Mouse (Mus musculus) neural tube, embryonic 15.5 days (tissue): ENCODE measurements around the gene Ank2. TPM values are rescaled to one million over a fixed set of nuclear protein-coding genes. Genes with fewer than 3 reads are reported as not detected.

Experiments
- ATAC-seq: fragments of 200-750 bp; cut with Nextera tagmentation; 2 replicates; pipeline ENCODE4 v1.8.0; 2017; ENCODE audit warnings: mild to moderate bottlenecking, moderate TSS enrichment, moderate library complexity; ENCODE audit not compliant: low FRiP score
- H3K27ac ChIP-seq: fragments of 300-500 bp; sonication (generic); replicated peaks from 2 replicates; pipeline ENCODE4 v1.5.1; 2015; ENCODE audit warnings: mild to moderate bottlenecking, inconsistent platforms
- H3K27me3 ChIP-seq: fragments of 300-500 bp; sonication (generic); replicated peaks from 2 replicates; pipeline ENCODE4 v1.6.1; 2015; ENCODE audit warnings: inconsistent platforms
- H3K36me3 ChIP-seq: fragments of 300-500 bp; sonication (generic); 2 replicates; pipeline ENCODE4 v1.6.1; 2015; ENCODE audit warnings: inconsistent platforms
- H3K4me1 ChIP-seq: fragments of 300-500 bp; sonication (generic); 2 replicates; pipeline ENCODE4 v1.6.1; 2015; ENCODE audit warnings: inconsistent platforms
- H3K4me2 ChIP-seq: fragments of 300-500 bp; sonication (generic); 2 replicates; pipeline ENCODE4 v1.6.1; 2015; ENCODE audit warnings: inconsistent platforms, mild to moderate bottlenecking, moderate library complexity
- H3K4me3 ChIP-seq: fragments of 300-500 bp; sonication (generic); replicated peaks from 2 replicates; pipeline ENCODE4 v1.5.1; 2015; ENCODE audit warnings: mild to moderate bottlenecking, inconsistent platforms
- H3K9ac ChIP-seq: fragments of 300-500 bp; sonication (generic); replicated peaks from 2 replicates; pipeline ENCODE4 v1.6.1; 2015; ENCODE audit warnings: mild to moderate bottlenecking, inconsistent platforms
- H3K9me3 ChIP-seq: fragments of 300-500 bp; sonication (generic); replicated peaks from 2 replicates; pipeline ENCODE4 v1.6.1; 2016; ENCODE audit warnings: inconsistent platforms
- WGBS: fragments of 180-500 bp; shearing (Covaris S2); methylation state at CpG from one replicate; pipeline ENCODE4 v1.1.7; 2015; ENCODE audit warnings: mixed read lengths; 5-methylcytosine and 5-hydroxymethylcytosine counted together
- polyA plus RNA-seq: library from polyadenylated mRNA; unstranded; fragments of >200 nt; fragmentation: Nextera tagmentation; extraction: Ambion mirVana; gene quantifications from 2 replicates; pipeline ENCODE4 v1.2.1, GENCODE M21; 2015

Ank2 gene
- polyA plus RNA-seq, 1 experiment from 2014 or later = 166 TPM

GRCm38 (mm10) chr3:127153861-127154260 is 345.3 kb downstream of the Ank2 start:
- 73% methylated on average over 3 of the region's 3 CpGs for WGBS
- no peaks in the 10 kb centered on the region for H3K27me3 ChIP-seq
- H3K9ac ChIP-seq = no peak overlapping the region
- ATAC-seq = no peak
- no peaks in the 10 kb centered on the region for H3K9me3 ChIP-seq
- no peaks in the 10 kb centered on the region for H3K36me3 ChIP-seq
- no peak overlapping the region for H3K4me2 ChIP-seq
- H3K27ac ChIP-seq = 0 out of 2 replicates have a peak overlapping the region, but pooled peaks have one; percentile 9
- H3K4me3 ChIP-seq = no peak overlapping the region
- H3K4me1 ChIP-seq = 0 out of 2 replicates have a peak, but pooled peaks cover 5% of the 10 kb centered on the region

- Histone ChIP-seq H3K4me3 (no peak overlapping the region), H3K36me3 (no peaks in the 10 kb centered on the region), H3K27ac (0 out of 2 replicates have a peak overlapping the region, but pooled peaks have one; percentile 9), H3K9me3 (no peaks in the 10 kb centered on the region), H3K27me3 (no peaks in the 10 kb centered on the region), H3K4me2 (no peak overlapping the region), H3K4me1 (0 out of 2 replicates have a peak, but pooled peaks cover 5% of the 10 kb centered on the region), H3K9ac (no peak overlapping the region)
- WGBS = 85% methylated on average over 3 of the region's 3 CpGs
- ATAC-seq = peak; percentile 30; the same call in 1 of the 2 replicates
Measured at GRCm38 (mm10) chr3:127153443-127153842, 345.7 kb downstream of the Ank2 start.

- Histone ChIP-seq H3K27me3 (no peaks in the 10 kb centered on the region), H3K27ac (no peak overlapping the region), H3K9ac (no peak overlapping the region), H3K36me3 (no peaks in the 10 kb centered on the region), H3K4me1 (0 out of 2 replicates have a peak, but pooled peaks cover 3% of the 10 kb centered on the region), H3K9me3 (no peaks in the 10 kb centered on the region), H3K4me2 (no peak overlapping the region), H3K4me3 (no peak overlapping the region)
- no peak for ATAC-seq
- 83% methylated on average over 3 of the region's 3 CpGs for WGBS
Measured at GRCm38 (mm10) chr3:127148648-127149047, 350.5 kb downstream of the Ank2 start.

GRCm38 (mm10) chr3:127140590-127140989 is 358.6 kb downstream of the Ank2 start:
- no peaks in the 10 kb centered on the region for H3K36me3 ChIP-seq
- H3K27ac ChIP-seq = no peak overlapping the region
- no peak for ATAC-seq
- H3K27me3 ChIP-seq = no peaks in the 10 kb centered on the region
- WGBS = 90% methylated on average over 9 of the region's 9 CpGs
- peaks cover 8% of the 10 kb centered on the region; the same call in 1 of the 2 replicates for H3K4me1 ChIP-seq
- no peak overlapping the region for H3K4me3 ChIP-seq
- no peak overlapping the region for H3K9ac ChIP-seq
- no peaks in the 10 kb centered on the region for H3K9me3 ChIP-seq
- H3K4me2 ChIP-seq = no peak overlapping the region

GRCm38 (mm10) chr3:127139638-127140037 is 359.5 kb downstream of the Ank2 start:
- no peaks in the 10 kb centered on the region for H3K36me3 ChIP-seq
- H3K27me3 ChIP-seq = no peaks in the 10 kb centered on the region
- no peak overlapping the region for H3K4me2 ChIP-seq
- H3K9me3 ChIP-seq = no peaks in the 10 kb centered on the region
- WGBS = 52% methylated on average over 2 of the region's 2 CpGs
- no peak; the same call in 1 of the 2 replicates for ATAC-seq
- no peak overlapping the region for H3K4me3 ChIP-seq
- peaks cover 14% of the 10 kb centered on the region for H3K4me1 ChIP-seq
- no peak overlapping the region for H3K9ac ChIP-seq
- no peak overlapping the region for H3K27ac ChIP-seq

- no peak overlapping the region for H3K9ac ChIP-seq
- no peak for ATAC-seq
- H3K4me2 ChIP-seq = no peak overlapping the region
- no peaks in the 10 kb centered on the region for H3K27me3 ChIP-seq
- H3K9me3 ChIP-seq = no peaks in the 10 kb centered on the region
- no peak overlapping the region for H3K27ac ChIP-seq
- WGBS = 75% methylated on average over 5 of the region's 5 CpGs
- peaks cover 25% of the 10 kb centered on the region for H3K4me1 ChIP-seq
- no peaks in the 10 kb centered on the region for H3K36me3 ChIP-seq
- no peak overlapping the region for H3K4me3 ChIP-seq
Measured at GRCm38 (mm10) chr3:127137508-127137907, 361.6 kb downstream of the Ank2 start.

- H3K9me3 ChIP-seq = no peaks in the 10 kb centered on the region
- peak overlapping the region; percentile 51 for H3K27ac ChIP-seq
- H3K27me3 ChIP-seq = no peaks in the 10 kb centered on the region
- H3K4me3 ChIP-seq = no peak overlapping the region
- no peak overlapping the region for H3K4me2 ChIP-seq
- WGBS = 20% methylated on average over 2 of the region's 2 CpGs
- peaks cover 33% of the 10 kb centered on the region for H3K4me1 ChIP-seq
- no peaks in the 10 kb centered on the region for H3K36me3 ChIP-seq
- no peak overlapping the region for H3K9ac ChIP-seq
- 0 out of 2 replicates have a peak, but pooled peaks have one; percentile 39 for ATAC-seq
Measured at GRCm38 (mm10) chr3:127134062-127134461, 365.1 kb downstream of the Ank2 start.

GRCm38 (mm10) chr3:127131048-127131447 is 368.1 kb downstream of the Ank2 start:
- H3K27me3 ChIP-seq = no peaks in the 10 kb centered on the region
- H3K9me3 ChIP-seq = no peaks in the 10 kb centered on the region
- H3K36me3 ChIP-seq = no peaks in the 10 kb centered on the region
- 35% methylated on average over 3 of the region's 3 CpGs for WGBS
- H3K4me2 ChIP-seq = no peak overlapping the region
- H3K4me3 ChIP-seq = no peak overlapping the region
- H3K27ac ChIP-seq = no peak overlapping the region
- peaks cover 34% of the 10 kb centered on the region for H3K4me1 ChIP-seq
- no peak for ATAC-seq
- H3K9ac ChIP-seq = no peak overlapping the region

GRCm38 (mm10) chr3:127130167-127130770 is 368.9 kb downstream of the Ank2 start:
- H3K4me3 ChIP-seq = no peak overlapping the region
- no peak overlapping the region for H3K27ac ChIP-seq
- H3K4me1 ChIP-seq = peaks cover 33% of the 10 kb centered on the region
- H3K36me3 ChIP-seq = no peaks in the 10 kb centered on the region
- WGBS = 34% methylated on average over 12 of the region's 12 CpGs
- H3K9ac ChIP-seq = no peak overlapping the region
- H3K4me2 ChIP-seq = no peak overlapping the region
- H3K9me3 ChIP-seq = no peaks in the 10 kb centered on the region
- no peaks in the 10 kb centered on the region for H3K27me3 ChIP-seq
- no peak for ATAC-seq

- H3K9ac ChIP-seq = no peak overlapping the region
- H3K4me3 ChIP-seq = no peak overlapping the region
- H3K9me3 ChIP-seq = no peaks in the 10 kb centered on the region
- no peak for ATAC-seq
- H3K4me1 ChIP-seq = peaks cover 30% of the 10 kb centered on the region
- WGBS = 31% methylated on average over 1 of the region's 1 CpGs
- H3K27ac ChIP-seq = no peak overlapping the region
- H3K27me3 ChIP-seq = no peaks in the 10 kb centered on the region
- no peak overlapping the region for H3K4me2 ChIP-seq
- no peaks in the 10 kb centered on the region for H3K36me3 ChIP-seq
Measured at GRCm38 (mm10) chr3:127129750-127130149, 369.4 kb downstream of the Ank2 start.

- Histone ChIP-seq H3K4me2 (no peak overlapping the region), H3K36me3 (no peaks in the 10 kb centered on the region), H3K4me3 (no peak overlapping the region), H3K4me1 (peaks cover 32% of the 10 kb centered on the region), H3K9me3 (no peaks in the 10 kb centered on the region), H3K9ac (no peak overlapping the region), H3K27ac (no peak overlapping the region), H3K27me3 (no peaks in the 10 kb centered on the region)
- ATAC-seq = no peak
- WGBS = 64% methylated on average over 1 of the region's 1 CpGs
Measured at GRCm38 (mm10) chr3:127127611-127128010, 371.5 kb downstream of the Ank2 start.

GRCm38 (mm10) chr3:127126220-127126619 is 372.9 kb downstream of the Ank2 start:
- 60% methylated on average over 3 of the region's 3 CpGs for WGBS
- Histone ChIP-seq H3K27me3 (no peaks in the 10 kb centered on the region), H3K9me3 (no peaks in the 10 kb centered on the region), H3K9ac (no peak overlapping the region), H3K36me3 (no peaks in the 10 kb centered on the region), H3K4me2 (no peak overlapping the region), H3K27ac (no peak overlapping the region), H3K4me1 (peaks cover 32% of the 10 kb centered on the region), H3K4me3 (no peak overlapping the region)
- ATAC-seq = no peak
